Mouse (Mus musculus) spleen, adult 2 months (tissue): ENCODE data around the gene Gm10100. TPM values are rescaled to one million over a fixed set of nuclear protein-coding genes. Genes with fewer than 3 reads are reported as not detected.
"Not testable (repeated sequence)": the region's sequence is repeated elsewhere in the genome, so short reads cannot be mapped to it uniquely, and the experiment has no call there.

Experiments
- DNase-seq, 2 experiments: peaks; one replicate each; pipeline versions ENCODE4 v3.0.0 to v3.0.0-alpha.2; 2012 to 2021; ENCODE audit warnings: low spot score in 2 of 2, low read depth in 1 of 2
- H3K27ac ChIP-seq: fragments of 200-500 bp; 2 replicates; pipeline ENCODE4 v1.5.1; 2012; ENCODE audit warnings: low read length, inconsistent platforms; ENCODE audit not compliant: insufficient read depth
- H3K27me3 ChIP-seq: fragments of 200-500 bp; 2 replicates; pipeline ENCODE4 v1.6.1; 2012; ENCODE audit warnings: mild to moderate bottlenecking, moderate library complexity, low read length, inconsistent platforms; ENCODE audit not compliant: control insufficient read depth, insufficient read depth
- H3K36me3 ChIP-seq: fragments of 200-500 bp; 2 replicates; pipeline ENCODE4 v1.6.1; 2012; ENCODE audit warnings: mild to moderate bottlenecking, low read length, inconsistent platforms; ENCODE audit not compliant: control insufficient read depth, insufficient read depth
- H3K4me1 ChIP-seq: fragments of 200-500 bp; 2 replicates; pipeline ENCODE4 v1.6.1; 2011; ENCODE audit warnings: inconsistent platforms; ENCODE audit not compliant: control insufficient read depth, insufficient read depth, insufficient read length
- H3K4me3 ChIP-seq: fragments of 200-500 bp; 2 replicates; pipeline ENCODE4 v1.5.1; 2011; ENCODE audit warnings: mild to moderate bottlenecking, inconsistent platforms; ENCODE audit not compliant: insufficient read depth, insufficient read length; ENCODE audit errors: extremely low read depth
- CTCF ChIP-seq: fragments of 200-500 bp; IDR thresholded peaks from 2 replicates; pipeline ENCODE4 v1.5.1; 2011; ENCODE audit warnings: mild to moderate bottlenecking, inconsistent platforms; ENCODE audit not compliant: insufficient read depth, insufficient read length, insufficient replicate concordance; ENCODE audit errors: extremely low read depth
- POLR2A ChIP-seq: fragments of 200-500 bp; IDR thresholded peaks from 2 replicates; pipeline ENCODE4 v1.6.1; 2011; ENCODE audit warnings: low read depth, low read length, inconsistent platforms
- WGBS: fragments of 180-500 bp; shearing (Covaris S2); methylation state at CpG from one replicate; pipeline ENCODE4 v1.1.7; 2018; 5-methylcytosine and 5-hydroxymethylcytosine counted together
- polyA plus RNA-seq: library from polyadenylated mRNA; depleted of rRNA; stranded (reverse); fragments of >200 nt; gene quantifications from 2 replicates; pipeline ENCODE4 v1.2.3, GENCODE M21; 2012

Gene Gm10100
- polyA plus RNA-seq, 1 experiment, result not detected

GRCm38 (mm10) chr10:77724855-77725254 lies 1.4 kb upstream of the Gm10100 start:
- WGBS, result 78% methylated on average over 8 of the region's 8 CpGs
- no peak overlapping the region for H3K27ac ChIP-seq
- no peak for DNase-seq
- H3K36me3 ChIP-seq, result no peaks in the 10 kb centered on the region
- no peak overlapping the region for H3K4me3 ChIP-seq
- H3K27me3 ChIP-seq, result no peaks in the 10 kb centered on the region
- H3K4me1 ChIP-seq, result no peaks in the 10 kb centered on the region
- TF ChIP-seq POLR2A (no peak), CTCF (no peak)

- Histone ChIP-seq H3K4me3 (no peak overlapping the region), H3K4me1 (no peaks in the 10 kb centered on the region), H3K27me3 (no peaks in the 10 kb centered on the region), H3K36me3 (no peaks in the 10 kb centered on the region), H3K27ac (no peak overlapping the region)
- 68% methylated on average over 4 of the region's 4 CpGs for WGBS
- TF ChIP-seq POLR2A (no peak), CTCF (no peak)
- DNase-seq, result no peak
Measured at GRCm38 (mm10) chr10:77728280-77728679, 2.0 kb downstream of the Gm10100 start.

- TF ChIP-seq CTCF (no peak), POLR2A (no peak)
- Histone ChIP-seq H3K27ac (no peak overlapping the region), H3K36me3 (no peaks in the 10 kb centered on the region), H3K27me3 (no peaks in the 10 kb centered on the region), H3K4me3 (no peak overlapping the region), H3K4me1 (no peaks in the 10 kb centered on the region)
- 56% methylated on average over 4 of the region's 4 CpGs for WGBS
- no peak for DNase-seq
Measured at GRCm38 (mm10) chr10:77729241-77729640, 3.0 kb downstream of the Gm10100 start.

- no peaks in the 10 kb centered on the region for H3K27me3 ChIP-seq
- 88% methylated on average over 1 of the region's 1 CpGs for WGBS
- no peak for DNase-seq
- H3K4me1 ChIP-seq, result no peaks in the 10 kb centered on the region
- TF ChIP-seq CTCF, result no peak
- TF ChIP-seq POLR2A, result no peak
- H3K4me3 ChIP-seq, result no peak overlapping the region
- no peak overlapping the region for H3K27ac ChIP-seq
- no peaks in the 10 kb centered on the region for H3K36me3 ChIP-seq
Measured at GRCm38 (mm10) chr10:77735928-77736327, 9.6 kb downstream of the Gm10100 start.

DNA sequence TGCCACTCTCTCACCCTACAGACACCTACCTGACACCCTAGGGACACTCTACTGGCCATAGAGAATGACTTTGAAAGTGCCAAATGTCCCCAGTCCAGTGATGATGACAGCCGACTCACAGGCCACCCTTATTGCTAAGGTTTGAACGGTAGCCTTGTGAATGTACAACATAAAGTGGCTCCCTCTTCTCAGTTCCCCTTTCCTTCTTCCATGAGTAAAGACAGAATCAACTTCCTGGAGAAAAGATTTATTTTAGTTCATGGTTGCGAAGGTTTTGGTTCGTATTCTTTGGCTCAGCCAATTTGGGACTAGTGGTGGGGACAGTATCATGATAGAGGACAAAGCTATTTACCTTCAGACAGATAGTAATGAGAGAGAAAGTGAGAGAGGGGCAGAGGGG lies 12.6 kb downstream of the Gm10100 start:
- H3K36me3 ChIP-seq, result no peaks in the 10 kb centered on the region
- H3K4me3 ChIP-seq, result no peak overlapping the region
- no peaks in the 10 kb centered on the region for H3K4me1 ChIP-seq
- TF ChIP-seq CTCF, result no peak
- no peak for TF ChIP-seq POLR2A
- no peak for DNase-seq
- H3K27me3 ChIP-seq, result no peaks in the 10 kb centered on the region
- 53% methylated on average over 4 of the region's 4 CpGs for WGBS
- no peak overlapping the region for H3K27ac ChIP-seq

DNA sequence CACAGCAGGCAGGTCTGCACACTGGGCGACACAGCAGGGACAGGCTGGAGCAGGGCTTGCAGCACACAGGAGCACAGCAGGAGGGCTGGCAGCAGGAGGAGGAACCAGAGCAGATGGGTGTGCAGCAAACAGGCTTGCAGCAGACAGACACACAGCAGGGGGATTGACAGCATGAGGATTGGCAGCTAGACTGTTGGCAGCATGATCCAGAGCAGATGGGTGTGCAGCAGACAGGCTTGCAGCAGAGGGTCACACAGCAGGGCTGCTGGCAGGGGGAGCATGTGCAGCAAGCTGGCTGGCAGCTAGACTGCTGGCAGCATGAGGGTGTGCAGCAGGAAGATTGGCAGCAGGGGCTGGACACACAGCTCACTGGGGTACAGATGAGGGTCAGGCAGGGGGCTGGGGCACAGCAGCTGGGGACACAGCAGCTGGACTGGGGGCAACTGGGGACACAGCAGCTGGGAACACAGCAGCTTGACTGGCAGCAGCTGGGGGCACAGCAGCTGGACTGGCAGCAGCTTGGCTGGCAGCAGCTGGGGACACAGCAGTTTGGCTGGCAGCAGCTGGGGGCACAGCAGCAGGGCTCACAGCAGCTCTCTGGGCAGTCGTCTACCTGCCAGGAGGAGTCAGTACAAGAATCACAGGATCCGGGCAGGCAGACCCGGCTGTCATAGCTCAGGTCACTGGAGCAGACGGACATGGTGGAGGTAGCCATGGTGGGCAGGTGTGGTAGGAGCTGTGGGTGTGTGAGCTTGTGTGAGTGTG lies 15.8 kb downstream of the Gm10100 start, which contains the start of gene Gm18596:
Gene Gm18596, minus strand, starts transcription at position 715 of the 765 bp plus-strand sequence.
- not testable (repeated sequence) for H3K27me3 ChIP-seq, DNase-seq, H3K4me1 ChIP-seq, H3K36me3 ChIP-seq, H3K27ac ChIP-seq, H3K4me3 ChIP-seq
- 65% methylated on average over 5 of the region's 5 CpGs for WGBS

DNA sequence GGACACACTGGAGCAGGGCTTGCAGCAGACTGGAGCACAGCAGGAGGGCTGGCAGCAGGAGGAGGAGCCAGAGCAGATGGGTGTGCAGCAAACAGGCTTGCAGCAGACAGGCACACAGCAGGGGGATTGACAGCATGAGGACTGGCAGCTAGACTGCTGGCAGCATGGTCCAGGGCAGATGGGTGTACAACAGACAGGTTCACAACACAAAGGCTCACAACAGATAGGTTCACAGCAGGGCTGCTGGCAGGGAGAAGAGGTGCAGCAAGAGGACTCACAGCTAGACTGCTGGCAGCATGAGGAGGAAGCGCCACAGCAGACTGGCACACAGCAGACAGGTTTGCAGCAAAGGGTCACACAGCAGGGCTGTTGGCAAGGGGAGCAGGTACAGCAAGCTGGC lies 24.4 kb downstream of the Gm10100 start:
- H3K36me3 ChIP-seq, H3K4me1 ChIP-seq, H3K27me3 ChIP-seq, DNase-seq, H3K27ac ChIP-seq, H3K4me3 ChIP-seq: not testable (repeated sequence)
- 80% methylated on average over 1 of the region's 1 CpGs for WGBS

DNA sequence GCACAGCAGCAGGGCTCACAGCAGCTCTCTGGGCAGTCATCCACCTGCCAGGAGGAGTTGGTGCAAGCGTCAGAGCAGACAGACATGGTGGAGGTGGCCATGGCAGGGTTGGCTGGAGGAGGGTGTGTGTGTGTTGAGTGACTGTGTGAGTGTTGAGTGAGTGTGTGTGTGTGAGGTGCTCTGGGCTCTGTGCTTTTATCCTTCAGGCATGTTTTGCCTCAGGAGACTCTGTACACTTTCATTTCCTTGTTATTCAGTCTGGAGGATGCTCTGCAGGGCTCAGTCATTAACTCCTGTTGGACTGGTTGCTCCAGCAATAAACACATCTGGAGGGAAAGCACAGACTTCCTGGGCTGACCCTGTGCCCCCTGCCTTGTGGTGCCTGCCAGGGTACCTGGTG lies 25.0 kb downstream of the Gm10100 start, which contains the start of gene Gm9736:
Gene Gm9736, minus strand, starts transcription at position 101 of the 400 bp plus-strand sequence.
- not testable (repeated sequence) for H3K27me3 ChIP-seq, DNase-seq, H3K4me1 ChIP-seq, H3K36me3 ChIP-seq, H3K4me3 ChIP-seq, H3K27ac ChIP-seq
- WGBS, result 73% methylated on average over 1 of the region's 1 CpGs

- not testable (repeated sequence) for H3K27ac ChIP-seq, H3K4me1 ChIP-seq, H3K27me3 ChIP-seq, H3K4me3 ChIP-seq, DNase-seq, H3K36me3 ChIP-seq
- WGBS, result 49% methylated on average over 3 of the region's 3 CpGs
Measured at GRCm38 (mm10) chr10:77752312-77752711, 26.0 kb downstream of the Gm10100 start.
